Mouse (Mus musculus): Measurements from ENCODE around the gene Bpifb2. TPM values are rescaled to one million over a fixed set of nuclear protein-coding genes. Genes with fewer than 3 reads are reported as not detected.

The Bpifb2 gene
- polyA plus RNA-seq, 2 experiments: 0.09 TPM; not detected in 1

- Histone ChIP-seq H3K27me3 (ENCODE audit: control insufficient read depth, insufficient read depth, low read length) (no peaks in the 10 kb centered on the region), H3K9me3 (ENCODE audit: control insufficient read depth, low read length) (no peaks in the 10 kb centered on the region), H3K4me2 (replicated peaks; ENCODE audit: low read depth, low read length, severe bottlenecking) (no peak overlapping the region), H3K27ac (replicated peaks; ENCODE audit: low read depth, low read length) (no peak overlapping the region), H3K4me3 (replicated peaks; ENCODE audit: low read length) (no peak overlapping the region), H3K4me1 (ENCODE audit: control insufficient read depth, insufficient read depth, low read length) (no peaks in the 10 kb centered on the region), H3K36me3 (ENCODE audit: control insufficient read depth, insufficient read depth, low read length) (no peaks in the 10 kb centered on the region), H3K9ac (ENCODE audit: low read depth, low read length, severe bottlenecking) (no peak overlapping the region)
- DNase-seq (ENCODE audit: low spot score) (no peak), ATAC-seq (ENCODE audit: low FRiP score, low read depth) (no peak; the same call in 1 of the 2 replicates)
- no peak for TF ChIP-seq POLR2A (IDR thresholded peaks at IDR 0.05; ENCODE audit: borderline replicate concordance, extremely low read depth, insufficient read depth, insufficient read length)
- 79% methylated on average over 8 of the region's 8 CpGs for WGBS
These were observed 69.7 kb downstream of the Bpifb2 start for GRCm38 (mm10) chr2:153944567-153944966.

Other genes starting within 250 kb of the Bpifb2 start
- gene Commd7, start 242.3 kb upstream of the Bpifb2 start, polyA plus RNA-seq (2012; rRNA removed): 28.6 and 34.4 TPM in 2 replicates
- 70.4 and 75.5 TPM in 2 replicates for gene Commd7, start 242.3 kb upstream of the Bpifb2 start, polyA plus RNA-seq (2014; fragmentation: Nextera tagmentation; extraction: Ambion mirVana)
- gene Dnmt3b, start 225.6 kb upstream of the Bpifb2 start, polyA plus RNA-seq (2012; rRNA removed): 6.6 and 8.1 TPM in 2 replicates
- gene Dnmt3b, start 225.6 kb upstream of the Bpifb2 start, polyA plus RNA-seq (2014; fragmentation: Nextera tagmentation; extraction: Ambion mirVana): 7.3 and 8.3 TPM in 2 replicates
- 0.06 and 0.10 TPM in 2 replicates for gene Dnmt3c, start 178.4 kb upstream of the Bpifb2 start, polyA plus RNA-seq (2012; rRNA removed)
- gene Dnmt3c, start 178.4 kb upstream of the Bpifb2 start, polyA plus RNA-seq (2014; fragmentation: Nextera tagmentation; extraction: Ambion mirVana): 0.08 and 0.10 TPM in 2 replicates
- gene Mapre1, start 133.8 kb upstream of the Bpifb2 start, polyA plus RNA-seq (2012; rRNA removed): 30.2 and 36.1 TPM in 2 replicates
- gene Mapre1, start 133.8 kb upstream of the Bpifb2 start, polyA plus RNA-seq (2014; fragmentation: Nextera tagmentation; extraction: Ambion mirVana): 194 and 203 TPM in 2 replicates
- 0.11 and 0.19 TPM in 2 replicates for gene Efcab8, start 95.1 kb upstream of the Bpifb2 start, polyA plus RNA-seq (2012; rRNA removed)
- gene Efcab8, start 95.1 kb upstream of the Bpifb2 start, polyA plus RNA-seq (2014; fragmentation: Nextera tagmentation; extraction: Ambion mirVana): 0.06 TPM in 1 of 2 replicates, not detected in the other
- not detected in 2 replicates for gene Sun5, start 4.0 kb upstream of the Bpifb2 start, polyA plus RNA-seq (2012; rRNA removed)
- not detected in 2 replicates for gene Sun5, start 4.0 kb upstream of the Bpifb2 start, polyA plus RNA-seq (2014; fragmentation: Nextera tagmentation; extraction: Ambion mirVana)
- 0.12 TPM in 1 of 2 replicates, not detected in the other for gene Bpifb6, start 25.3 kb downstream of the Bpifb2 start, polyA plus RNA-seq (2012; rRNA removed)
- gene Bpifb6, start 25.3 kb downstream of the Bpifb2 start, polyA plus RNA-seq (2014; fragmentation: Nextera tagmentation; extraction: Ambion mirVana): not detected in 2 replicates
- gene Bpifb3, start 43.2 kb downstream of the Bpifb2 start, polyA plus RNA-seq (2012; rRNA removed): not detected in 2 replicates
- gene Bpifb3, start 43.2 kb downstream of the Bpifb2 start, polyA plus RNA-seq (2014; fragmentation: Nextera tagmentation; extraction: Ambion mirVana): not detected in 2 replicates
- gene Bpifb4, start 63.2 kb downstream of the Bpifb2 start, polyA plus RNA-seq (2012; rRNA removed): not detected in 2 replicates
- gene Bpifb4, start 63.2 kb downstream of the Bpifb2 start, polyA plus RNA-seq (2014; fragmentation: Nextera tagmentation; extraction: Ambion mirVana): not detected in 2 replicates
- gene Bpifa6, start 99.9 kb downstream of the Bpifb2 start, polyA plus RNA-seq (2012; rRNA removed): not detected in 2 replicates
- gene Bpifa6, start 99.9 kb downstream of the Bpifb2 start, polyA plus RNA-seq (2014; fragmentation: Nextera tagmentation; extraction: Ambion mirVana): not detected in 2 replicates
- gene Bpifa2, start 133.2 kb downstream of the Bpifb2 start, polyA plus RNA-seq (2012; rRNA removed): not detected in 2 replicates
- not detected in 2 replicates for gene Bpifa2, start 133.2 kb downstream of the Bpifb2 start, polyA plus RNA-seq (2014; fragmentation: Nextera tagmentation; extraction: Ambion mirVana)

All from limb, embryonic 14.5 days (tissue).